Mouse (Mus musculus): ENCODE measurements around the gene Srp54a.
"Not testable (repeated sequence)": the region's sequence is repeated elsewhere in the genome, so short reads cannot be mapped to it uniquely, and the experiment has no call there.

Gene Srp54a

DNA sequence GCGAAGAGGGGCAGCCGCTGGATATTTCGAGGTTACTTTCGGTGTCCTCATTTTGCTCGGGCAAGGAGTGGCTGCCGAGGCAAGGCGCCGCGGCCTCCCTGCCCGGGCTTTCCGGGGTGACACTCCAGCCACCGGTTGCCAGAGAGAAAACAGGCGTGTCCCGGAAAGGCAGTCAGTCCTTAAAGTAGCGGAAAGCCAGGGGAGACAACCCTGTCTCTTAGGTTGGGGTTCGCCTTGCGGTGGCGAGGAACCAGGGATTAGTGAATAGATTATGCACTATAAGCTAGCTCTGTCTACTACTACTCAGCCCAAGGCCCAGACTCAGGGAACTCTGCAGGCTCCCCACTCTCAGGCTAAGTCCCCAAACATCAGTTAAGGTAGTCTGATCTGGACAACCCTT, 44.7 kb downstream of the Srp54a start:
- not testable (repeated sequence) for DNase-seq (ENCODE audit: low read depth, low spot score)

DNA sequence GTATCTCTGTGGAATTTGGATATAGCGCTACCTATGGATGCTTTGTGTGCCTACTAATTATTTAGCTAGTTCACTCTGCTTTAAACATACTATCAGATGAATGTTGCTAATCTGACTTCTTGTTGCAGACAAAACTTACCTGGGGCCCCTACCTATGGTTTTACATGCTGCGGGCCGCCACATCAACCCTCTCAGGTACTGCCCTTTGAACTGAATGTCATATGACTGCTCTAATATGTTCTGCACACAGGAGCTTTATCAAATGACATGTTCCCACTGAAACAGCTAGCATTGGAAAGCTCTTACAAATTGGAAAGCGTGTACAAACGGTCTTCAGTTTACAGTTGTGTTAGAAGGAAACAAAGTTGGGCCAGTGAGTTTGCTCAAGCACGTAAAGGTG, 55.5 kb downstream of the Srp54a start:
- not testable (repeated sequence) for DNase-seq (ENCODE audit: low read depth, low spot score)

DNA sequence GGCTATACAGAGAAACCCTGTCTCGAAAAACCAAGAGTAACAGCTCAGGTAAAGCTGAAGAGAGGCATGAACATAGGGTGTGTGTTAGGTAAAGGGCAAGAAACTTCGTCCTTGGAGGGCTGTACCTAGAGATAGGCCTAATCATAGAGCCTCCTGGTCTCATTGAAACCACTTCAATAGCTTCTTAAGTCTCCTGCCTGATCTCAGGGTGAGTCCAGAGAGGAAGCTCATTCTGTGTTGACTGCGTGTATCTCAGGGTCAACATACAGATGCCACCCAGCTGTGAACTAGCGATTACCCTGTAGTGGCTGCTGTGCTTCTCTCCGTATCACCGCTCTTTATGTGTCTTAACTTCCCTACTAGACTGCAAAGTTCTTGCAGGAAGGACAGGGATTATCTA, 57.8 kb downstream of the Srp54a start:
- not testable (repeated sequence) for DNase-seq (ENCODE audit: low read depth, low spot score)

DNA sequence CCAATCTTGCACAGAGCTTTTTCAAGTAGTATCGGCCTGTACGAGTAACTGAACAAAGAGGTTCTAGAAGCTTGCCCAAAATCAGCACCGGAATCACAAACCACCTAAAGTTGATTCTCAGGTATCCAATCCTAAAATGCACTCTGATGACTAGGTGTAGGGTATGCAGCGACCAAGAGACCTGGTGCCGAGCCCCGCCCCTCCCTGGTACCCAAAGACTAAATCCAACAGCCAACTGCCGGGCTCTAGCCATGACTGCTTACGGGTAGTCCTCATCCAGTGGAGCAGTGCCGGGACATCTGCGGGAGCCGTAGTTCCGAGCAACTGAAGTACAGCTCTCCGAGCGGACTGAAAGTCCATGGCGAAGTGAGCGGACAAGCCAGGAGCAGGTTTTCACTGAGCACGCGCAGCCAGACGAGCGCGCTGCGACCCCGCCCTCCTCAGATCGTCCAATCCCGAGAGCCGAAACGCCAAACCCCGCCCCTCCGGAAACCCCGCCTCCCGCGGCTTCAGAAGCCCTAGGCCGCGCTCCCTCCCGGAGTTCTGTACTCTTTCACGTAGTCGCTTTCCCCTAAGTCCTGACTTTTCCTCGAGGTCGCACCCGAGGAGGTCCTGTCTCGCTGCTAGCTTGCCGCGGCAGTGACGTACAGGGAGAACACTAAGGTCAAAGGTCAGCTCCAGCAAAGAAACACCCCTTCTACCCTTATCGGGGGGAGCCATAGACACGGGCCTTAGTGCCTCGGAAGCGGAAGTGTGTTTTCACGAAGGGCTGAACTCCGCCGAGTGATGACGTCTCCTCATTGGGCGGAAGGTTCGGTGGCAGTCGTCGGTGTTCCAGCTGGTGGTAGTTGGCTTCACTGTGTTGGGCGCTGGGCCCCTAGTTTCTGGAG, 74.7 kb downstream of the Srp54a start, which contains the start of gene Srp54b:
TSS of gene Srp54b (plus strand) at position 546 of the 890 bp plus-strand sequence.
- not testable (repeated sequence) for DNase-seq (ENCODE audit: low read depth, low spot score)

DNA sequence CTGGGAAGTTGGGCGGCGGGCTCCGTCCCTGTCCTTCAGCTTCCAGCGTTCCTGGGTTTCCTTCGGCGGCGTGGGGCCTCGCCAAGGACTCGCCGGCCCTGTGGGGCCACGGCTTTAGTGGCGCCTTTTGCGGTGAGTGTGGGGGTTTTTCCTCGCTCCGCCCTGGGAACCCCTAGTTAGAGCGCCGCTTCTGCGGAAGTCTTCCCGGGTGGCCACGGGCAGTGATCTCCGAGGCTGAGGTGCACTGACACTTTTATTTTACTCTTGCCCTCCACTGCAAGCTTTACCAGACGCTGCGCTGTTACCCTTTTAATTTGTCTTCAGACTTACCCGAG, 75.4 kb downstream of the Srp54a start:
- DNase-seq (ENCODE audit: low read depth, low spot score): not testable (repeated sequence)

Data from embryo, embryonic 11.5 days (tissue).